Mouse (Mus musculus) hindbrain, embryonic 12.5 days (tissue): ENCODE measurements at regions not wholly inside any gene's neighbourhood (a gene's known extent, or its start where the extent isn't known, plus 50 kb on each side); places are given as distances from the start of the nearest gene placed in this dataset.

Experiments
- ATAC-seq: fragments of 200-750 bp; cut with Nextera tagmentation; 2 replicates; pipeline ENCODE4 v1.8.0; 2017; ENCODE audit warnings: moderate TSS enrichment; ENCODE audit not compliant: low FRiP score
- H3K27ac ChIP-seq: fragments of 300-500 bp; sonication (generic); 2 replicates; pipeline ENCODE4 v1.5.1; 2016; ENCODE audit warnings: mild to moderate bottlenecking
- H3K27me3 ChIP-seq: fragments of 300-500 bp; sonication (generic); 2 replicates; pipeline ENCODE4 v1.6.1; 2016; ENCODE audit warnings: mild to moderate bottlenecking
- H3K36me3 ChIP-seq: fragments of 300-500 bp; sonication (generic); 2 replicates; pipeline ENCODE4 v1.6.1; 2016; ENCODE audit warnings: mild to moderate bottlenecking
- H3K4me1 ChIP-seq: fragments of 300-500 bp; sonication (generic); 2 replicates; pipeline ENCODE4 v1.6.1; 2016
- H3K4me2 ChIP-seq: fragments of 300-500 bp; sonication (generic); replicated peaks from 2 replicates; pipeline ENCODE4 v1.6.1; 2016; ENCODE audit warnings: mild to moderate bottlenecking
- H3K4me3 ChIP-seq: fragments of 300-500 bp; sonication (generic); 2 replicates; pipeline ENCODE4 v1.5.1; 2016; ENCODE audit warnings: mild to moderate bottlenecking
- H3K9ac ChIP-seq: fragments of 300-500 bp; sonication (generic); 2 replicates; pipeline ENCODE4 v1.6.1; 2016; ENCODE audit warnings: mild to moderate bottlenecking, moderate library complexity
- H3K9me3 ChIP-seq: fragments of 300-500 bp; sonication (generic); replicated peaks from 2 replicates; pipeline ENCODE4 v1.6.1; 2016; ENCODE audit warnings: mild to moderate bottlenecking
- WGBS: fragments of 180-500 bp; shearing (Covaris S2); methylation state at CpG from one replicate; pipeline ENCODE4 v1.1.7; 2016; 5-methylcytosine and 5-hydroxymethylcytosine counted together

DNA sequence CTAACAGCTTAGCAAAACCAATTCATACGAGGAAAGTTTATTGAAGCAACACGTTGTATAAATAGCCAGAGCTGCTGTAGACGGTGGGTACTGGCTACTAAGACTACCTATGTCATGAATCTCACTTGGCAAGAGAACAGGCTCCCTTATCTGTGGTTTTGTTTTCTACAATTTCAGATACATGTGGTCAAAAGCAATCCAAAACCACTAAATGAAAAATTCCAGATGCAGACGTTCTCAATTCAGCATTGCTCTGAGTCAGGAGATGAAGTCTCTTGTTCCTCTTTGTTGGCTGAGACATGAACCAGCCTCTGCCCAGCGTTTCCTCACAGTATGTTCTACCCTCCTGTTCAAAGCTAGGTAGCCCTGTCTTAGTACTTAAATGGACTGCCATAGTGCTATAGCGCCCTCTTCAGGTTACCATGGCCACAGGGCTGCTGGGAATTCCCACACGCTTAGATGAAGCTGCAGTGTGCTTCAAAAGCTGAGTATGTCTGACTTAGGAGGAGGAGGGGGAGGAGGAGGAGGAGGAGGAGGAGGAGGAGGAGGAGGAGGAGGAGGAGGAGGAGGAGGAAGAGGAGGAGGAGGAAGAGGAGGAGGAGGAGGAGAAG, 119.0 kb upstream of the Smyd2 start:
- H3K4me3 ChIP-seq: no peak overlapping the region
- peaks cover 3% of the 10 kb centered on the region; the same call in 1 of the 2 replicates for H3K27me3 ChIP-seq
- no peak overlapping the region for H3K9ac ChIP-seq
- H3K9me3 ChIP-seq: no peaks in the 10 kb centered on the region
- 73% methylated on average over 7 of the region's 7 CpGs for WGBS
- H3K27ac ChIP-seq: no peak overlapping the region
- H3K36me3 ChIP-seq: no peaks in the 10 kb centered on the region
- no peak for ATAC-seq
- H3K4me1 ChIP-seq: 0 out of 2 replicates have a peak, but pooled peaks cover 4% of the 10 kb centered on the region
- no peak overlapping the region for H3K4me2 ChIP-seq

DNA sequence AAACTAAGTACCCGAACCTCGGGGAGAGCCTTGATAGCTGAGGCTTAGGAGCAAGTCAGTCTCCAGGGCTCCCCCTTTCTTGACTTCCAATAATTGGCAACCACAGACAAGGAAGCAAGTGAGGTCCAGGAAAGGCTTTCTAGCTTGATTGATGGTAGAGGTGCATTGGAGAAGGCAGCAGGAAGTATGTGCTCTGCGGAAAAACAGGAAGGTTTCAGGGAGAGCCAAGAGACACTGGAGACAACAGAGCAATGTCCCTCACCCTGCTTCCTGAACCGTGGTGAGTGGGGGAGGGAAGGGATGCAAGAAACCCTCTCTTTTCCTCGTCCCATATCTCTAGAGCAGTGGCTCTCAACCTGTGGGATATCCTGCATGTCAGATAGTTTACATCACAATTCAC, 115.9 kb upstream of the Smyd2 start:
- 43% methylated on average over 5 of the region's 5 CpGs for WGBS
- Histone ChIP-seq H3K9ac (no peak overlapping the region), H3K27me3 (no peaks in the 10 kb centered on the region), H3K9me3 (no peaks in the 10 kb centered on the region), H3K4me2 (no peak overlapping the region), H3K36me3 (no peaks in the 10 kb centered on the region), H3K4me1 (peaks cover 11% of the 10 kb centered on the region; the same call in 1 of the 2 replicates), H3K4me3 (no peak overlapping the region), H3K27ac (no peak overlapping the region)
- no peak for ATAC-seq

GRCm38 (mm10) chr1:190036726-190037125, 114.6 kb upstream of the Smyd2 start:
- Histone ChIP-seq H3K4me2 (no peak overlapping the region), H3K36me3 (no peaks in the 10 kb centered on the region), H3K27me3 (no peaks in the 10 kb centered on the region), H3K27ac (no peak overlapping the region), H3K4me1 (peaks cover 11% of the 10 kb centered on the region; the same call in 1 of the 2 replicates), H3K9me3 (no peaks in the 10 kb centered on the region), H3K4me3 (no peak overlapping the region), H3K9ac (no peak overlapping the region)
- WGBS: 69% methylated on average over 6 of the region's 6 CpGs
- ATAC-seq: no peak

- 91% methylated on average over 11 of the region's 11 CpGs for WGBS
- ATAC-seq: no peak
- no peak overlapping the region for H3K4me2 ChIP-seq
These were observed 113.8 kb upstream of the Smyd2 start for GRCm38 (mm10) chr1:190035935-190036334.

GRCm38 (mm10) chr1:190034091-190034490, 111.9 kb upstream of the Smyd2 start:
- Histone ChIP-seq H3K4me3 (no peak overlapping the region), H3K27ac (no peak overlapping the region), H3K36me3 (no peaks in the 10 kb centered on the region), H3K4me2 (no peak overlapping the region), H3K9me3 (no peaks in the 10 kb centered on the region; the same call in 1 of the 2 replicates), H3K4me1 (peaks cover 11% of the 10 kb centered on the region; the same call in 1 of the 2 replicates), H3K27me3 (no peaks in the 10 kb centered on the region), H3K9ac (no peak overlapping the region)
- 35% methylated on average over 5 of the region's 5 CpGs for WGBS
- ATAC-seq: no peak

More at GRCm38 (mm10) chr1:190035935-190036334, 113.8 kb upstream of the Smyd2 start:
- H3K9me3 ChIP-seq: no peaks in the 10 kb centered on the region; the same call in 1 of the 2 replicates
- no peak overlapping the region for H3K4me3 ChIP-seq
- H3K27me3 ChIP-seq: no peaks in the 10 kb centered on the region
- no peak overlapping the region for H3K9ac ChIP-seq
- H3K4me1 ChIP-seq: peaks cover 11% of the 10 kb centered on the region; the same call in 1 of the 2 replicates
- H3K36me3 ChIP-seq: no peaks in the 10 kb centered on the region
- no peak overlapping the region for H3K27ac ChIP-seq

- H3K27ac ChIP-seq: no peak overlapping the region
- H3K4me1 ChIP-seq: no peaks in the 10 kb centered on the region; the same call in 1 of the 2 replicates
- H3K4me2 ChIP-seq: no peak overlapping the region
- H3K4me3 ChIP-seq: no peak overlapping the region
- 47% methylated on average over 8 of the region's 8 CpGs for WGBS
- no peak for ATAC-seq
- no peaks in the 10 kb centered on the region; the same call in 1 of the 2 replicates for H3K9me3 ChIP-seq
- no peaks in the 10 kb centered on the region for H3K27me3 ChIP-seq
- H3K9ac ChIP-seq: no peak overlapping the region
- no peaks in the 10 kb centered on the region for H3K36me3 ChIP-seq
These were observed 105.4 kb upstream of the Smyd2 start for GRCm38 (mm10) chr1:190027536-190027935.

GRCm38 (mm10) chr1:190009466-190009865, 87.3 kb upstream of the Smyd2 start:
- H3K4me1 ChIP-seq: peaks cover 7% of the 10 kb centered on the region
- no peak overlapping the region for H3K9ac ChIP-seq
- H3K4me3 ChIP-seq: no peak overlapping the region
- H3K4me2 ChIP-seq: no peak overlapping the region
- ATAC-seq: no peak
- no peaks in the 10 kb centered on the region for H3K27me3 ChIP-seq
- H3K27ac ChIP-seq: no peak overlapping the region
- no peaks in the 10 kb centered on the region for H3K9me3 ChIP-seq
- 73% methylated on average over 6 of the region's 6 CpGs for WGBS
- H3K36me3 ChIP-seq: no peaks in the 10 kb centered on the region

- H3K4me2 ChIP-seq: no peak overlapping the region
- no peak overlapping the region for H3K9ac ChIP-seq
- no peak for ATAC-seq
- no peak overlapping the region for H3K4me3 ChIP-seq
- H3K27me3 ChIP-seq: no peaks in the 10 kb centered on the region
- no peaks in the 10 kb centered on the region for H3K36me3 ChIP-seq
- H3K27ac ChIP-seq: no peak overlapping the region
- no peaks in the 10 kb centered on the region for H3K9me3 ChIP-seq
- 57% methylated on average over 7 of the region's 7 CpGs for WGBS
- H3K4me1 ChIP-seq: peaks cover 7% of the 10 kb centered on the region
These were observed 85.1 kb upstream of the Smyd2 start for GRCm38 (mm10) chr1:190007271-190007670.

DNA sequence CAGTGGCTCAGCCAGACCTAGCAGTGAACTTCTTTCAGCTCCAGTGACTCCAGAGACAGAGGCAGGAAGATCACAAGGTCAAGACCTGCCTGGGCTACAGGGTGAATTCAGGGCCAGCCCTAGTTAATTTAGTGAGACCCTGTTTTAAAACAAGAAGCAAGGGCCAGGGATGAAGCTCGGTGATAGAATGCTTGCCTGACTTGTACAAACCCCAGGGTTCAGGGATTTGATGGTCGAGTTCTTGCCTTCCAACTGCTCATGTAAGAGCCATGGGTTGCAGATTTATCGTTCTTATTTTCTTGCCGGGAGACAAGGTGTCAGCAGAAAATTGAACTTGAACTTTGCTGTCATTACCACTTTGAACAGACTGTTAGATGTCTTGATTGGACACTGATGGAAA, 78.9 kb upstream of the Smyd2 start:
- Histone ChIP-seq H3K4me2 (no peak overlapping the region), H3K36me3 (no peaks in the 10 kb centered on the region), H3K4me3 (no peak overlapping the region), H3K9ac (no peak overlapping the region), H3K4me1 (no peaks in the 10 kb centered on the region), H3K27ac (no peak overlapping the region), H3K27me3 (no peaks in the 10 kb centered on the region), H3K9me3 (peaks cover 4% of the 10 kb centered on the region; the same call in 1 of the 2 replicates)
- WGBS: 75% methylated on average over 4 of the region's 4 CpGs
- ATAC-seq: no peak

- peaks cover 5% of the 10 kb centered on the region; the same call in 1 of the 2 replicates for H3K4me1 ChIP-seq
- peaks cover 4% of the 10 kb centered on the region; the same call in 1 of the 2 replicates for H3K9me3 ChIP-seq
- H3K27me3 ChIP-seq: peaks cover 4% of the 10 kb centered on the region; the same call in 1 of the 2 replicates
- no peak overlapping the region for H3K4me2 ChIP-seq
- ATAC-seq: no peak
- H3K4me3 ChIP-seq: no peak overlapping the region
- no peak overlapping the region for H3K9ac ChIP-seq
- WGBS: 53% methylated on average over 5 of the region's 5 CpGs
- H3K36me3 ChIP-seq: no peaks in the 10 kb centered on the region
- no peak overlapping the region for H3K27ac ChIP-seq
These were observed 71.5 kb upstream of the Smyd2 start for GRCm38 (mm10) chr1:189993706-189994105.

DNA sequence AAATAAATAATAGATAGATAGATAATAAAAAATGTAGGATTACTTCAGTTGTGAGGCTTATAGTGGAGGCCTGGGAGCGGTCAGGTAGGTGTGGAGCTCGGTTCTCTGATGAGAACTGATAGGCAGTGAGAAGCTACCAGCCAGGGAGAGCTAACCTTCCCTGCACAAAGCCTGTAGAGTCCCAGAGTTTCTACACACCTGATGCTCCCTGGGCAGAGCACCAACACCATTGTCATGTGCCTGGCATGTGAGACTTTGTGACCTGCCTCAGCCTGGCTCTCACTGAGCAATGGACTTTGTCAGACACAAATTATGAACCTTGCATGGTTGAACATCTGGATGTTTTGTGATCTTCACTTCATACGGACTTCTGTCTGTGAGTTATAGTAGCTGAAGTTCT, 71.1 kb upstream of the Smyd2 start:
- no peak for ATAC-seq
- peaks cover 3% of the 10 kb centered on the region; the same call in 1 of the 2 replicates for H3K9me3 ChIP-seq
- no peak overlapping the region for H3K4me2 ChIP-seq
- 93% methylated on average over 3 of the region's 3 CpGs for WGBS
- H3K27me3 ChIP-seq: peaks cover 9% of the 10 kb centered on the region; the same call in 1 of the 2 replicates
- H3K27ac ChIP-seq: no peak overlapping the region
- H3K4me3 ChIP-seq: no peak overlapping the region
- H3K4me1 ChIP-seq: peaks cover 5% of the 10 kb centered on the region; the same call in 1 of the 2 replicates
- no peak overlapping the region for H3K9ac ChIP-seq
- no peaks in the 10 kb centered on the region for H3K36me3 ChIP-seq

DNA sequence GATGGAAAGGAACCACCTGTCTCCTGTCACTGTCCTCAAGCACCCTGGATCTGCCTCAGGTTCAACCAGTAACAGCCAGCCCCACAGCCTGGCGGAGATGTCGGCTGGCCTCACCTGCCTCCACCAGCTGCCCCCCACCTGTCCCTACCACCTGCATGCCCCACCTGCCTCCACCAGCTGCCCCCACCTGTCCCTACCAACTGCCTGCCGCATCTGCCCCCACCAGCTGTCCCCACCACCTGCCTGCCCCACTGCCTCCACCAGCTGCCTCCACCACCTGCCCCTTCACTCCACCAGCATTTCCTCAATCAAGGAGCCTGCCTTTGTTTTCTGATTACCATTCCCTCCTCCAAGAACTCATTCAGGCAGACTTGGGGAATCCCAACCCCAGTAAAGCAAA, 68.9 kb upstream of the Smyd2 start:
- no peak for ATAC-seq
- no peaks in the 10 kb centered on the region for H3K36me3 ChIP-seq
- no peaks in the 10 kb centered on the region for H3K9me3 ChIP-seq
- H3K9ac ChIP-seq: no peak overlapping the region
- peaks cover 5% of the 10 kb centered on the region; the same call in 1 of the 2 replicates for H3K4me1 ChIP-seq
- H3K27ac ChIP-seq: no peak overlapping the region
- H3K27me3 ChIP-seq: peaks cover 9% of the 10 kb centered on the region; the same call in 1 of the 2 replicates
- no peak overlapping the region for H3K4me3 ChIP-seq
- no peak overlapping the region for H3K4me2 ChIP-seq
- WGBS: 92% methylated on average over 3 of the region's 3 CpGs
